Mouse (Mus musculus) kidney, adult 2 months (tissue): ENCODE measurements around the gene Slc11a1.

Experiments used
- CTCF ChIP-seq: fragments of 200-500 bp; conservative IDR thresholded peaks from 2 replicates; pipeline ENCODE4 v1.5.1; 2011; ENCODE audit warnings: low read depth, mild to moderate bottlenecking, control low read depth, low read length, moderate library complexity, mixed read lengths; ENCODE audit not compliant: insufficient read depth, insufficient read length
- POLR2A ChIP-seq: fragments of 200-500 bp; IDR thresholded peaks from one replicate; pipeline ENCODE4 v1.6.1; 2011; ENCODE audit warnings: low read depth, low read length, control low read depth

DNA sequence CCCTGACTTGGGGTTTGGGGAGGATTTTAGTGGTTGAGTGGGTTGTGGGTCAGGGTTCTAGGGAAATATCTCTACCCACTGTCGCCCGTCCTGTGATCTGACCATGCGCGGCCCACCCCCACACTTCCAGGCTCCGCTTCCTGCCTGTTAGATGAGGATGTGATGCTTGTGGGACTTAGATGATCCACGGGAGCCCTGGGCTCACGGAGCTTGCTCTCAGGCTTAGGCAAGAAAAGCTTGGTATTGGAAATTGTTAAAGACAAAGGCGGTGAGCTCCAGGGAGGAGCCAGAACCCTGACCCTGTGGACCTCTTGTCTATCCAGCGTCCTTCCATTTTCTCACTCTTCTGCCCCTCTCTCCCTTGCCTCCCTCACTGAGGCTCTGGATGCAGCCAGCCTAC, 35.1 kb upstream of the Slc11a1 start:
- TF ChIP-seq POLR2A (no peak), CTCF (no peak)
